In genomic region chr9:43269166-43269565, GRCm38 (mm10) we compare ENCODE assay signal across 12 mouse cellular contexts. TPM values are rescaled to one million over a fixed set of nuclear protein-coding genes. Genes with fewer than 3 reads are reported as not detected.
DNase-seq lines count a peak whose midpoint lies in the region; ATAC-seq lines count a peak whose summit lies in the region.
"Had no signal": no experiment of that assay in that cellular context is flagged by ENCODE, and none has a peak within 500 bp of the region (broad histone marks: within the 10 kb centered on the region; RNA-seq: fewer than 3 reads in every experiment).

No protein-coding gene starts in this region.

- 0 out of 2 replicates have a peak overlapping the region, but pooled peaks have one; percentile 44 for H3K4me3 ChIP-seq in forebrain, embryonic 10.5 days
- H3K4me3 ChIP-seq in kidney, embryonic 16.5 days (ENCODE audit: low read length): no peak overlapping the region
- H3K4me3 ChIP-seq: myocyte had no signal

- no peak for ATAC-seq in kidney, embryonic 16.5 days (ENCODE audit: low FRiP score, low TSS enrichment)
- ATAC-seq in megakaryocyte progenitor cell, adult 5-6 weeks (replicated peaks; ENCODE audit: poor library complexity): no peak

- peaks cover 94% of the 10 kb centered on the region for H3K4me1 ChIP-seq in forebrain, embryonic 10.5 days
- H3K4me1 ChIP-seq in kidney, embryonic 16.5 days (ENCODE audit: insufficient read depth, low read length): peaks cover 16% of the 10 kb centered on the region

- no peaks in the 10 kb centered on the region for H3K36me3 ChIP-seq in forebrain, embryonic 10.5 days (replicated peaks)
- H3K36me3 ChIP-seq in kidney, embryonic 16.5 days (ENCODE audit: insufficient read depth, low read length): no peaks in the 10 kb centered on the region

- H3K9ac ChIP-seq in kidney, embryonic 16.5 days (replicated peaks; ENCODE audit: low read length): no peak overlapping the region

- WGBS in forebrain, embryonic 10.5 days: under 1% methylated on average over 8 of the region's 8 CpGs
- WGBS in kidney, embryonic 16.5 days: 27% methylated on average over 8 of the region's 8 CpGs

- DNase-seq in right cerebral cortex, adult 18-20 months: peak; percentile 39
- no peak for DNase-seq in right cerebral cortex, postnatal 25 days
- peak; percentile 77 for DNase-seq in forebrain, embryonic 10.5 days (ENCODE audit: extremely low spot score, low spot score)
- DNase-seq in layer of hippocampus, adult 9-11 months: peak; percentile 53
- DNase-seq in retina, postnatal 1 day: peak; percentile 82
- DNase-seq: kidney, adult 9 months; lung, postnatal 36 days had no signal

- H3K27me3 ChIP-seq in forebrain, embryonic 10.5 days (ENCODE audit: poor library complexity, severe bottlenecking): peaks cover 69% of the 10 kb centered on the region
- peaks cover 15% of the 10 kb centered on the region; the same call in 1 of the 2 replicates for H3K27me3 ChIP-seq in kidney, embryonic 16.5 days (ENCODE audit: insufficient read depth, low read length)

- H3K27ac ChIP-seq in forebrain, embryonic 10.5 days: peak overlapping the region; percentile 84
- no peak overlapping the region for H3K27ac ChIP-seq in kidney, embryonic 16.5 days (ENCODE audit: low read length)

- H3K9me3 ChIP-seq in forebrain, embryonic 10.5 days: peaks cover 8% of the 10 kb centered on the region; the same call in 1 of the 2 replicates
- no peaks in the 10 kb centered on the region for H3K9me3 ChIP-seq in kidney, embryonic 16.5 days (ENCODE audit: low read length)

- no peak overlapping the region for H3K4me2 ChIP-seq in kidney, embryonic 16.5 days (replicated peaks; ENCODE audit: low read depth, low read length)

RNA-seq across cellular contexts. Expression of gene Oaf, which starts 29.5 kb away (rescaled TPM):
- 42.1 and 46.5 TPM in 2 replicates for polyA plus RNA-seq in forebrain, embryonic 10.5 days (2016; fragmentation: Nextera tagmentation; extraction: Ambion mirVana)
- 46.6 and 63.8 TPM in 2 replicates for polyA plus RNA-seq in kidney, embryonic 16.5 days (2015; fragmentation: Nextera tagmentation; extraction: Ambion mirVana)
- total RNA-seq in megakaryocyte progenitor cell, adult 5-6 weeks (2015): 19.2 and 20.9 TPM in 2 replicates
- total RNA-seq in megakaryocyte progenitor cell, adult 5-6 weeks (2017): 10.0 and 17.0 TPM in 2 replicates

RNA-seq across cellular contexts. Expression of gene Trim29, which starts 41.5 kb away (rescaled TPM):
- 1.2 and 1.4 TPM in 2 replicates for polyA plus RNA-seq in forebrain, embryonic 10.5 days (2016; fragmentation: Nextera tagmentation; extraction: Ambion mirVana)
- polyA plus RNA-seq in kidney, embryonic 16.5 days (2015; fragmentation: Nextera tagmentation; extraction: Ambion mirVana): 1.1 and 2.0 TPM in 2 replicates
- not detected in 2 replicates for total RNA-seq in megakaryocyte progenitor cell, adult 5-6 weeks (2015)
- total RNA-seq in megakaryocyte progenitor cell, adult 5-6 weeks (2017): not detected in 2 replicates
- total RNA-seq: common myeloid progenitor, adult 5-6 weeks; granulocyte monocyte progenitor cell, adult 5-6 weeks had no signal

RNA-seq across cellular contexts. Expression of gene Pou2f3, which starts 59.0 kb away (rescaled TPM):
- polyA plus RNA-seq in forebrain, embryonic 10.5 days (2016; fragmentation: Nextera tagmentation; extraction: Ambion mirVana): not detected in 2 replicates
- polyA plus RNA-seq in kidney, embryonic 16.5 days (2015; fragmentation: Nextera tagmentation; extraction: Ambion mirVana): 0.15 and 0.18 TPM in 2 replicates
- total RNA-seq in megakaryocyte progenitor cell, adult 5-6 weeks (2015): not detected in 2 replicates
- not detected in 2 replicates for total RNA-seq in megakaryocyte progenitor cell, adult 5-6 weeks (2017)
- total RNA-seq: common myeloid progenitor, adult 5-6 weeks; granulocyte monocyte progenitor cell, adult 5-6 weeks had no signal
- polyA plus RNA-seq: myocyte had no signal
